Mouse (Mus musculus) adrenal gland, adult 2 months (tissue): ENCODE measurements around the gene Lpp. TPM values are rescaled to one million over a fixed set of nuclear protein-coding genes. Genes with fewer than 3 reads are reported as not detected.

ENCODE experiments used
- DNase-seq: peaks from one replicate; pipeline ENCODE4 v3.0.0; 2021
- polyA plus RNA-seq: library from polyadenylated mRNA; depleted of rRNA; stranded (reverse); fragments of >200 nt; gene quantifications from 2 replicates; pipeline ENCODE4 v1.2.3, GENCODE M21; 2012
- total RNA-seq, 2 experiments: library from RNA; stranded (reverse); gene quantifications; 2 replicates each; pipeline ENCODE4 v1.2.3; 2021

Lpp gene
- total and polyA plus RNA-seq, 3 experiments = 32.3 to 94.8 (median 35.1) TPM

DNA sequence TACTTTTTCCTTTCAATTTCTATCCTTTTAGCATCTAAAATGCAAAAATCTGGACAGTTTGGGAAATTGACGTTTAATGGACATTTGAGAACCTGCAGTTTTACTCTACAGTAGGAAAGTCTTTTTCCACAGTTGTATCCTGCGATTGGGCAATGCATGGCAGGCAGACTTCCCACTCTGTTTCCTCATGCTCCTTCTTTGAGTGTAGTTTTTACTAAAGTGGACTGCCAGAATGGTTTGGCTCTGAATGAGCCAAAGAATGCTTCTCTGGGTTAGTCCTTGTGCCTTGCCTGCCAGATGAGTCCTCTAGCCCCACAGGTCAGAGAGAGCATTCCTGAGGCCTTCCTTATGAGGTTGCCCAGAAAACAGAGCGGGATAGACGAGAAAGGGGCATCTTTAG is 166.5 kb downstream of the Lpp start:
- DNase-seq = peak; percentile 36

GRCm38 (mm10) chr16:24560998-24561397 is 167.7 kb downstream of the Lpp start:
- DNase-seq = no peak

- no peak for DNase-seq
These were observed 168.3 kb downstream of the Lpp start for GRCm38 (mm10) chr16:24561602-24562001.

- DNase-seq = no peak
These were observed 172.0 kb downstream of the Lpp start for GRCm38 (mm10) chr16:24565311-24565710.

DNA sequence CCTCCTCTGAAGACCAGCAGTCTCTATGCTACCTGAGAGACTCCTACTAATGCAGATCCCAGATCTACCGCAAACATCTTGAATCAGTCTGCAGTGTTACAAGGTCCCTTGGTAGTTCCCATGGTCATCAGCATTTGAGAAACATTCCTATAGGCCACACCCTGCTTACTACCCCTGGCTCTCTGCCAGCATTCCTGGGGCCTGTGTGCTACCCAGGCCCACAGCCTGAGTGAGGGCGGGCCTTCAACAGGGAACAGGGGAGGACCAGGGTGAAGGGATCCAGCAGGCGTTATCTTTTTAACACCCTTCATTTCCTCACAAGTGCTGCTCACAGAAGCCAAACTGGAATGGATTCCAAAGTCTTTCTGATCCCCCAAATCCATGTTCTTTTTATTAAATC is 173.0 kb downstream of the Lpp start:
- no peak for DNase-seq

GRCm38 (mm10) chr16:24567562-24567961 is 174.3 kb downstream of the Lpp start:
- no peak for DNase-seq

GRCm38 (mm10) chr16:24568061-24568460 is 174.8 kb downstream of the Lpp start:
- DNase-seq = peak; percentile 72

GRCm38 (mm10) chr16:24569681-24570080 is 176.4 kb downstream of the Lpp start:
- DNase-seq = no peak

- no peak for DNase-seq
These were observed 183.7 kb downstream of the Lpp start for GRCm38 (mm10) chr16:24576999-24577398.

DNA sequence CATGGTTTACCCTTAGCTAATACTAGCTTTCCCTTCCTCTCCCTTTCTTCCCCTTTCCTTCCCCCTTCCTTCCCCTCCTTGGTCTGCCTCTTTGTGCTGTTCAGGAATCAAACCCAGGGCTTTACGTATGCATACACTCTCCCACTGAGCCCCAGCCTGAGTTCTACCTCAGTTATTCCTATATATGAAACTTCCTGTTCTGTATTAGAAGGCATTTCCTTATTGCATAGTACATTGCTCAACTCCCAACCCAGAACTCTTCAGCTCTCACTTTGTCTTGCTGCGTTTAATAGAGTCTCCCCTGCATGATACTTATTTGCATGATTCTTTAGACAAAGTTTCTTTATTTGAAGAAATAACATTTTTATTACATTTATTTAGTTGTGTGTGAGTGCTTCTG is 184.5 kb downstream of the Lpp start:
- DNase-seq = no peak

DNA sequence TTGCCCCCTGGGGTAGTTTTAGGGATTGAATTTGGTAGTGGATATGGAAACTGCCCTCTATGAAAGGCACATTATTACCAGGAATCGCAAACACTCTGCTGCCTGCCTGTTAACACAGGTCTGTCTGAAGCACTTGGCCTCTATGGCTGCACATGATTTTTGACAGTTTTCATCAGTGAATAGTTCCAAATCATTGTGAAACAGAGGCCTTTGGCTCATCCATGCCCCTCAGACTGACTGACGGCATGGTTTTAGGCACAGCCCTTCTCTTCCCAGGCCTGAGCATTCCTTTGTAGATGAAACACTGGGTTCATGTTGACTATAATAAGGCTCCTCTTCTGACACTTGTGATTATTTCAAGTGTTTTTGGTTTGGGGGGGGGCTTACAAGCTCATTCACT is 189.5 kb downstream of the Lpp start:
- no peak for DNase-seq

DNA sequence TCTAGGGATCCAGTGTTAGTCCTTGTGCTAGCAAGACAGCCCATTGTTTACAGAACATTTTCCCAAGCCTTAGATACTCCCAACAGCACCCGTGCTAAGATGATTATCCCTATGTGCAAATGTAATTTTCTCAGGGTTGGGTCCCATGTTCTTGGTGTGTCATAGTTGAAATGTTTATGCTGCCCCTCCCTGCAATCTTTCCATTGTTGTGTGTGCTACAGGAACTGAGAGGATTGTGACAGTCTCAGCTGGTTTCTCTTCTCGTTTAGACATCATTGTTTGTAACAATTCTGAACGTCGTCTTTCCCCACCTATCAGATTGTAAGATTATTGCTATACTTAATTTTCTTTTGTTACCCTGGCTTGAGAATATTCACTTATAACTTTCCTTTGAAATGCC is 200.2 kb downstream of the Lpp start:
- no peak for DNase-seq

GRCm38 (mm10) chr16:24594508-24594907 is 201.2 kb downstream of the Lpp start:
- no peak for DNase-seq

GRCm38 (mm10) chr16:24595493-24595892 is 202.2 kb downstream of the Lpp start:
- no peak for DNase-seq

DNA sequence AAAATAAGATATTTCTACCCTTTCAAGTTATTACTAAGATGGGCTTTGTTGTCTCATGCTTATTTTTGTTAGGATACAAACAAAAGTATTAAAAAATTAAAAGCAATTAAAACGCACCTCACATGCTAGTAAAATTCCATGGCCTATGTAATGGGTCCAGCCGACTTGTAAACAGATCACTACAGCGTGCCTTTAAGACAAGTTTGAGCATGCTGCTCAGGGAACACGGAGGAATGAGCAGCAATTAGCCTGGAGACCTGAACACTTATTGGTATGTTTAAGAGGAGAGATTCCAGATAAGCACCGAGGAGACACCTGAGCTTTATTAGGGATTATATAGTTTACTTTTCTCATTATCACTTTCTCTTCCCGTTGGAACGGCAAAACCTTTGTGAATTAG is 205.3 kb downstream of the Lpp start:
- no peak for DNase-seq

DNA sequence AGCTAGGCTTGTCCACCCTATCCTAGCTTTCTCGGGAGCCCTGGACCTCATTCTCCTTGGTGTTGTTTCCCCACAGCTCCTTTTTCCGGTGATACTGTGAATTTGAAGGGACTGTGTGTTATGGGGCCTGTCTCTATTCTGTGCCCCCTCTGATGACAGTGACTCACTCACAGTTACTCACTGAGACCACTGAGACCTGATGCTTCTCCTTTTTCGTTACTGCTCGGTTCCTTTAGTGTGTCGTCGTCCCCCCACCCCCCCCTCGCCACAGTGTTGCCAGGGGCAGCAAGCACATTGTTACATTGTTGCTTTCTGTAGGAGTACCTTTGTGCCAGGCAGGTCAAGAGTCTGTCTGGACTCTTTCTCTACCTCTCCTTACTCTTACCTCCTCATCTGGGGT is 206.5 kb downstream of the Lpp start:
- no peak for DNase-seq

DNA sequence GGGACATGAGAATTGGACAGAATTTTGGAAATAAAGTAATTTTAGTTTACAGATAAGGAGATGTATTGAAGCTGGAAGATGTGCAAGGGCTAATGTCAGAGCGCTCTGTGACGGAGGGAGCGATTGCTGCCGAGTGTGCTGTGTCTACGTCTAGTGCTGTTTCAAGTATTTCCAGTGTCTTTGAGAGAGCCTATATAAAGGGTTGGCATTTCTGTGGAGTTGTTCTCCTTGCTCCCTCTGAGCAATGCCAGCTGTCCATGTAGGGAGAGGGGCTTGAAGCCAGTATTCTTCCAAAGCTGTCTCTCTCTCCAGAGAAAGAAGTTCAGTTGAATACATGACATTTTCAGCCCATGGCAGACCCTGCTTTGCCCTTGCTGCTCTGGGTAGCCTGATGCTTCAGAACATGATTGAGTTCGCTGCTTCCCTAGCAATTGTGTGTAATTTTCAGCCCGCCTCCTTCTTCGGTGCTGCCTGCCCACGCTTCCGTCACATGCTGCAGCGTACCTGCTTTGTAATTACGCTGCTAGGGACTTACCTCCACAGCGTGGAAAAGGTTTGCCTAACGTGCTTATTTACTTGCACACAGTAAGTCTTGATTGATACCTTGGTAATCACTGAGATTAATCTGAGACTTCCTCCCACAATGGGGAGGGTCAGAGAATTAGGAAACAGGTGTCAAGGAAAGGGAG is 207.1 kb downstream of the Lpp start:
- DNase-seq = no peak

DNA sequence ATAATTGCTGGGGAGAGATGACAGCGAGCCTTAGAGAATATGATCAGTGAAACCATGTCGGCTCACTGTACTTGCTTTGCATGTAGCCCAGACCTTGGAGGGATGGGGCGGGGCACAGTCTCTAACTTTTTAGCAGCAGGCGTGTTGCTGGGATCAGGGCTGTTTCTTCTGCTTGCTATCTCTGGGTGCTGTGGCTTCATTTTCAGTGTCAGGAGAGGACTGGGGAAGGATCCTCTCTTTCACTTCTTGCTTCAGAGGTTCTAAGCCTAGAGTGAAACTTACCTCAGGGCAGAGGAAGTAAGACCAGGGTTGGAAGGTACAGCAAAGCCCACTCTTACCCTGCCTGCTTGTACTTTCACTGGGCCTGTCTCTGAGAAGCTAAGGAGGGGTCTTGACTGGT is 210.0 kb downstream of the Lpp start:
- DNase-seq = no peak

- DNase-seq = no peak
These were observed 214.7 kb downstream of the Lpp start for GRCm38 (mm10) chr16:24607896-24608457.

DNA sequence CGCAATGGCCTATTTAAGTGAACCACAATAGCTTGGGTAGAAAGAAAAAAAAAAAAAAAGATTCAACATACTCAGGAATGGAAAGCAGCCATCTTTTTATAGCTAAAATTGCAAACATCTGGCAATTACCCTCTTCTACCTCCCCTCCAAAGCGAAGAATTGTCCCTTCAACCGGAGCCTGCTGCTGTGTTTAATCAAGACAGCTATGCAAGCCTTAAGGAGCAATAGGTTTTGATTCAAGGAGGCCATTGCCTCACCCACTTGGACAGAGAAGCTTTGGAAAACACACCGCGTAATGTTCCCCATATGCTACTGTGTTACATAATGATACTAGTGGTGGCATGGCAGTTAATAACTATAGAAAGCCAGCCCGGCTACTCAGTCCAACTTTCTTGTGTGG is 226.2 kb downstream of the Lpp start:
- DNase-seq = no peak

DNA sequence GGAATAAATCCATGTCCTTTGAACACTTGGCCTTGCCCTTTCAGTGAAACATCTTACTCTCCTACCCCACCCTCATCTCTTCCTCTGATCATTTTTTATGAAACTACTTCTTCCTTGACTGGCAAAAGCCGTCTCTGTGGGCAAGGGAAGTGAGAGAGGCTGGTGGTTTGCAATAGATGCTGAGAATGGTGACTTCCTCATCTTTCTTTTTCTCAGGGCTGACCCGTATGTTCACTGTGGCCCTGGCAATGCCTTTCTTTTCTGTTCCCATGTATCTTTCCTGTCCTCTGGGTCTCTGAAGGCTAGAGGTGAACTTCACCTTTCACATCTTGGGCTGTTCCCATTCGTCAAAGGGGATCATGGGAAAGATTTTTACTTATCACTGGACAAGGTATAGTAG is 226.7 kb downstream of the Lpp start:
- no peak for DNase-seq

DNA sequence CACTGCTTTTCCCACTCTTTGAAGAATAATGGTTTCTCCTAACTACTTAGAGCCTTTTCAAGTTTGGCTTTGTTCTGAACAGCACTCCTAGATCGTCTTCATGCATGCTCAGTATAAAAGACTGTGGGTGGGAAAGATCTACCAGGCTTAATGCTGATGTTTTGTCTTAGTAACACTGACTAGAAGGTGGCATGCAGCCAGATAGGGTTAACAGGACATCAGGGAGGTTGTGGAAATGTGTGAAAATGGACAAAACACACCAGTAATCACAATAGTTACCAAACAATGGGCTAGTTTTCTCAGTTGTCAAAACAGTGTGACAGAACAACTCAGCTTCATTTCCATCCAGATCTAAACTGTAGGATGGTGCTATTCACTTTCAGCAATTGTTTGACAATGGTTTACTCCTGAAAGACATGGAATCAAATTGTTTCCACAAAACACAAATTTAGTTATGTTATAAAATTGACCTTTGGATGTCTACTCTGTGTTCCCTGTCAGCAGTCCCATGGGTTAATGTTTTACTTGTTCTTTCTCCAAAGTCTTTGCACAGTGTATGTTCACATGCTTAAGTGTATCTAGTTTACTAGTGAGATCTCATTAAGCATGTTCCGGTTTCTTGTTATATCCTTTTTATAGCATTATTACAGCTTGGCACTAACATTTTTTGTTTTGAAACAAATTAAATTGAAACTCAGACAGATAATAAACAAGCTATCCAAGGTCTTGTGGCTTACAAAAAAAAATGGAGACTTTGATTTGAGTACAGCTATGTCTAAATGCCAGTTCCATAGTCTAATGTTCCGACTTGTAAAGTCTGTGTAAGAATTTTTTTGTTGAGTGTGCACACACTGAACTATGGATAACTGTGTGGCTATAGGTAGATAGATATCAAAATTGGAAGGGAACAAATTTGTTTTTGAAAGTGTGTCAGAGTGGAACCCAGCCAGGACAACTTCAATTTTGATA is 229.2 kb downstream of the Lpp start:
- no peak for DNase-seq

- no peak for DNase-seq
These were observed 231.0 kb downstream of the Lpp start for GRCm38 (mm10) chr16:24624335-24624734.
